Mouse (Mus musculus): Measurements from ENCODE around the gene Dync1h1. TPM values are rescaled to one million over a fixed set of nuclear protein-coding genes. Genes with fewer than 3 reads are reported as not detected.
A peak's percentile ranks its signal among the peaks of the same experiment; 100 is the strongest.
"Not testable (repeated sequence)": the region's sequence is repeated elsewhere in the genome, so short reads cannot be mapped to it uniquely, and the experiment has no call there.

Dync1h1 gene
- total RNA-seq, 2 experiments from 2014 or later = 64.3 to 70.9 TPM

DNA sequence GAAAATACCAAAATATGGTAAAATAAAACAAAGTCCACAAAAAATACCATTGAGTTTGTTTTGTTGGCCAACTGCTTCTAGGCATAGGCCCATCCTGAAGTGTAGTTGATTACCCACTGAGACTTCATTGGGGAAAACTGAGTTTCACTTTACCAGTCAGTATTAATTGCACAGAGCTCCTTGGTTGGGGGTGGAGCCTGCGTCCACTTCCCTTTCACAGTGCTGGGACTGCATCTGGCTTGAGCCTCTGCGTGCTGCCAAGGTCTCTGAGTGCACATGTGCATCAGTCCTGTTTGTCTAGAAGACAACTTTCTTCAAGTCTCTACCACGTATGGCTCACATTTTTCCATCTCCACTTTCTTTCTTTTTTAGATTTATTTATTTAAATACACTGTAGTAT, 4.9 kb downstream of the Dync1h1 start:
- no peak for DNase-seq (ENCODE audit: low spot score)

DNA sequence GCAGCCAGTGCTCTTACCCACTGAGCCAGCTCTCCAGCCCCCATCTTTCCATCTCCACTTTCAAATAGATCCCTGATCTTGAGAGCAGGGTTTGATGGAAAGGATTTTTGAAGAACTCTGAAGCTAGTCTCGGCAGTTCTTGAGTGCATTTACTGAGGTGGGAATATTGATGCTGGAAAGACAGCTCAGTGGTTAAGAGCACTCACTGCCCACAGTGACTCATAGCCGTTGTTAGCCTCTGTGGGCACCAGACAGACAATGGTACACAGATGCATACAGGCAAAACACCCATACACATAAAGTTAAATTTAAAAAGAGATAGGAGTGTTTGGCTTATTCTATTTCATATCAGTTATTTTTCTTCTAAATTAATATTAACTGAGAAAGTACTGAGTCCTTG, 5.4 kb downstream of the Dync1h1 start:
- no peak for DNase-seq (ENCODE audit: low spot score)

DNA sequence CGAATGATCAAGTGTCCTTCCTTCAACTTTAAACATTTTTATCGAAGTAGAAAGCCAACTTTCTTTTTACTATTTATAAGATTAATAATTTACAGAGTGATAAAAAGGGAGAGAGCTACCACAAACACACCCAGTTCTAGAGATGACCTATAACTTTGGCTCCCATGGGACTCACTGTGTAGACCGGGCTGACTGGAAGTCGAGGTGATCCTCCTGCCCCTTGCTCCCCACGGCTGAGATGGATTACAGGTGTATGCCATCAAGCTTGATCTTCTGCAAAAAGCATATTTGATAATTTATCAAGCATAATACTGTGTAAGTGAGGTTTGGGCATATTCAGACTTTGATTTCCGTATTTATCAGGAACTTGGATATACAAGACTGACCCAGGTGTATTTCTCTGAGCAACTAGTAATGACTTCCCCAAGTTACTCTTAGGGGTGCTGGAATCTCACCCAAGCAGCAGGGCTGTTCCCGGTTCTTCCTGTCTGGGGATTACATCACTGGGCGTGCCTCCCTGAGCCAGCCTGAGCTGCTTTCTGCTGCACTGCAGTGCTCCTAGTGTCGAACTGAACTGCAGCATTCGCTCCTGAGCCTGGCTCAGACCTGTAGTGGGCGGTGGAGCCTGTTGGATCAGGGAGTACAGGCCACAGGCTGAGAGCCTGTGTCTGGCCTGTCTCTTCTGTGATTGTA, 7.4 kb downstream of the Dync1h1 start:
- peak; percentile 71 for DNase-seq (ENCODE audit: low spot score)

DNA sequence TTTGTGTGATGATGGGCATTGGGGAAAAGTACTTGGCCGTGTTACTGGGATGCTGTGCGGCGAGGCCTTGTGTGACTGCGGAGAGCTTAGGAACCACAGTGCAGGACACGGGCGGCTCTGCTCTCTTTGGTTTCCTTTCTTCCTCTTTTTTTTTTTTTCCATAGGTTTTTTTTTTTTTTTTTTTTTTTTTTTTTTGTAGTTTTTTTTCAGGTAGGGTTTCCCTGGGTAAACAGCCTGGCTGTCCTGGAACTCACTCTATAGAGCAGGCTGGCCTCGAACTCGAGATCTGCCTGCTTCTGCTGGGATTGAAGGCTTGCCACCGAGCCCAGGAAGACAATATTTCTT, 7.9 kb downstream of the Dync1h1 start:
- DNase-seq (ENCODE audit: low spot score) = no peak

DNA sequence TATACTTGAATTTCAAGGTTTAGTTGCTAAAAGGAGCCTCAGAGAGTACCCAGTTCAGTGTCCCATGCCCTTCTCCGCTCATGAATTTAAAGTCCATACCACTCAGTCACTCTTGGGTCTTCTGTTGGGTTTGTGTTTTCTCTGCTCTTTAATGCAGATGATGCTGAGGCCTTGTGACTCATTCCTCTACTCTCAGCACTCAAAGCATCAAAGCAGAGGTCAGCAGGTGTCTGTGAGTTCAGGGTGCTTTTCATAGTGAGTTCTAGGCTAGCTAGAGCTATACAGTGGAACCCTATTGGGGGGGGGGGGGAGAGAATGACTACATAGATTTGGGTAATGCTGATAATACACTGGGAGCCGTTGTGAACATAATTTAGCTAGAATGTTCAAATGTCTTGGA, 9.5 kb downstream of the Dync1h1 start:
- DNase-seq (ENCODE audit: low spot score) = no peak

DNA sequence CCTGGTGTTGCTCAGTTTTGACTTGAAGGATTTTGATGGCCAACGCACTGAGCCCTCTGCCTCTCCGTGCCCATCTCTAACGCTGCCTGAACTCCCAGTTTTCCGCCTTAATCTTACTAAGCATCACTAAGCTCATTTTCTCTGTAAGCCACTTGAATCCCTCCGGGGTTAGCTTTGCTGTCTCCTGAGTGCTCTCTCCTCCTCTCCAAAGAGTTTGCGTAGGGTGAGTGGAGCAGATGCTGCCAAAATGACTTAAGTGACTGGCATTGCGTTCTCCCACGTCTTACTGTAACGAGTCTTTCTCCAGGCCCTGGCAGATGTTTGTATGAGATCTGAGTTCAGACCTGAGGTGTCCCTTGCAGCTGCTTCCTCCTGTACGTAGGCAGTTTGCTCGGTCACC, 28.8 kb downstream of the Dync1h1 start:
- no peak for DNase-seq (ENCODE audit: low spot score)

DNA sequence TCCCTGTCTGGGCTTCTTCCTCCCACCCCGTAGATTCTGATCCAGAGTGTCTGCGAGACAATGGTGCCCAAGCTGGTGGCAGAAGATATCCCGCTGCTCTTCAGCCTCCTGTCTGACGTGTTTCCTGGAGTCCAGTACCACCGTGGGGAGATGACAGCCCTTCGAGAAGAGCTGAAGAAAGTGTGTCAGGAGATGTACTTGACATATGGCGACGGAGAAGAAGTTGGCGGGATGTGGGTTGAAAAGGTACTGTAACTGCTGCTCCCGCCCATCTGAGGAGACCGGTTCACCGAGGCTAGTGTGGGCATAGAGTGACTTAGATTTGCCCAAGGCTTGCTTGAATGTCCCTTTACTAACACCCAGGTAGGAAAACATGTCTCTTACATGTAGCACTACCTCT, 35.0 kb downstream of the Dync1h1 start:
- no peak for DNase-seq (ENCODE audit: low spot score)

DNA sequence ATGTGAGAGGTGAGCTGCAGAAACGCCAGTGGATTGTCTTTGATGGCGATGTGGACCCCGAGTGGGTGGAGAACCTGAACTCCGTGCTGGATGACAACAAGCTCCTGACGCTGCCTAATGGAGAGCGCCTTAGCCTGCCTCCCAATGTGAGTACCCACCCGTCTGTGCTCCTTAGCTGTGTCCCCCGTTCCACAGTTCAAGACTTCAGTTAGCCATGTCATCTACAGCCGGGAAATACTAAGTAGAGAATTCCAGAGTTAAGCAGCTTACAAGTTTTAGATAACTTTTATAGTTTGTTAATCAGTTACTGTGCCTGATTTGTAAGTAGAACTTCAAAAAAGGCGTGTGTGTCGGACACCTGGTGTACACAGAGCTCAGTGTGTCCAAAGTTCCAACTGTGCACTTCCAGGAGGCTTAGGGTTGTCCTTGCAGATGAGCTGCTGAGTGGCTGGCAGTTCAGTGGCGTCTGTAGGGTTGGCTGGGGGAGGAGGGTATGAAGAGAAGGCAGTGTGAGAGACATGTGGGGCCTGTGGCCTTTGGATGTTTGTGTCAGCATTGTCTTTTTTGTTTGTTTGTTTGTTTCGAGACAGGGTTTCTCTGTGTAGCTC, 36.4 kb downstream of the Dync1h1 start:
- DNase-seq (ENCODE audit: low spot score) = no peak

DNA sequence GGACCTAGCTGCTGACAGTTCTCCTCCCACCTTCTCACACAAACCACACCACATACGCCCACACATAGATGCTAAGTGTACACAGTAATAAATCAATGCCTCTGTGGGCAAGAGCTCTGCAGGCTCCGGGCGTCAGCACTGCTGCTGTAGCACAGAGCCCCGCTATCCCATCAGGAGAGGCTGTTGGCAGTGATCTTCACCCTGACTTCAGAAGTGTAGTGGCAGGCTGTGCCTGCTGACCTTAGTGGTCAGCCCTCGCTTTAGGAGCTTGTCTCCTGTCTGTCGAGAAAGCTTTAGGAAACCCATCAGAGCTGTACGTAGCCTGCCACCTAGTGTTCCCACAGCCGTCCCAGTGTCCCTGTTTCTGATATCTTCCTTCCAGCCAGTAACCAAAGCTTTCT, 49.0 kb downstream of the Dync1h1 start:
- DNase-seq (ENCODE audit: low spot score) = no peak

DNA sequence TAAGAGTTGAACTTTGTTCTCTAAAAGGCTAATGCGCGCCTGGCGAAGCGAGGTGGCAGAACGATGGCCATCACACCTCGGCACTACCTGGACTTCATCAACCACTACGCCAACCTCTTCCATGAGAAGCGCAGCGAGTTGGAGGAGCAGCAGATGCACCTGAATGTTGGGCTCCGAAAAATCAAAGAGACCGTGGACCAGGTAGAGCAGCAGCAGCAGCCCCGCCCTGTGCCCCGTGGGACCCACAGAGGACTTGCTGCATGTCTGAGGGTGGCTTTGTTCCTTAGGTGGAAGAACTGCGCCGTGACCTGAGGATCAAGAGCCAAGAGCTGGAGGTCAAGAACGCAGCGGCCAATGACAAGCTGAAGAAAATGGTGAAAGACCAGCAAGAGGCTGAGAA, 50.2 kb downstream of the Dync1h1 start:
- DNase-seq (ENCODE audit: low spot score) = no peak

DNA sequence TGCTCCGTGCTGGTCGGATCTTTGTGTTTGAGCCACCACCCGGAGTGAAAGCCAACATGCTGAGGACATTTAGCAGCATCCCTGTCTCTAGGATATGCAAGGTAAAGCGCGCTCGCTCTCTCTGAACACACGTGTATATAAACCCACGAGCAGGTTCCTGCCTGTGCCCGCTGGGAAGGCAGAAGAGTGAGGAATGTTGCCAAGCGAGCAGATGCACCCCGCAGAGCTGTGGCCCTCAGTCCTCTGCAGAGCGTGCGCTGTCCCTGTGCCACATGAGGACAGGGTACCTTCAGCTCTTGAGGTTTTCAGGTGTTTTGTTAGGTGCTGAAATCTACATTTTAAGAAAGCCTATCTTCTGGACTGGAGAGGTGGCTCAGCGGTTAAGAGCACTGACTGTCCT, 60.5 kb downstream of the Dync1h1 start:
- no peak for DNase-seq (ENCODE audit: low spot score)

DNA sequence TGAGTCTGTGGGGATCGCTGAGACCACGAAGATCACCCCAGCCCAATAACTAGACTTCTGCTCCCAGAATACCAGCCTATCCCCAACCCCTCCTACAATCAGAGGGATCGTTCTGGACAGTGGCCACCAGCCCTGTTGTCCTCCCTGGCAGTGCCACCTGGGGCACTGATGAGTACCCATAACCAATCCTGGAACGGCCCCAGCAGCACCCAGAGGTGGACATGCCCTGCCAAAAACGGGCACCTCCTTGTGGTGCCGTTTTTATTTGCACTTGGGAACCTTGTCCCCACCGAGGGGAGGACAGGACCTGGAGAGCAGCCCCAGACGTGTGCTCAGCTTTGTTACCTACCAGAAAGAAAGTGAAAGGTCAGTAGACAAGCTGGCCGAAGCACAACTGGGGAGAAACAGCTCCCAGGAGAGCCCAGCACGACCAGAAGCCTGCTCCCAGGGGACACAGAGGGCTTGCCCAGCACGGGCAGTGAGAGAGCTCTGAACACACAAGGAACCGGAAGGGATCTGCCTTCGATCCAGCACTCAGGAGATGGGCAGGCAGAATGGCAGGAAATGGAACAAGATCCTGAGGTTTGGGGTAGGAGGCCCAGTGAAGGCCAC, 66.3 kb downstream of the Dync1h1 start:
- no peak for DNase-seq (ENCODE audit: low spot score)

DNA sequence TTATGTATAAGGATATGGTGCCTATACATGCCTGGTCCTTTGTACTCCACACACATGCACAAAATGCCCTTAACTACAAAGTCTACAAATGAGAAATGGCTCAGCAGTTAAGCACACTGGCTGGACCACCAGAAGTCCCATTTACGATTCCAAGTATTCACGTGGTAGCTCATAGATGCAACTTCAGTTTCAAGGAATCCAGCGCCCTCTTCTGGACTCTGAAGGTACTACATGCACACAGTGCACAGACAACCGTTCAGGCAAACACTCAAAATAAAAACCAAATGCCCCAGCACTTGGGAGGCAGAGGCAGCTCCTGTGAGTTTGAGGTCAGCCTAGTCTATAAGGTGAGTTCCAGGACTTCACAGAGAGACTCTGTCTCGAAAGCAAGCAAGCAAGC, 73.0 kb downstream of the Dync1h1 start:
- no peak for DNase-seq (ENCODE audit: low spot score)

DNA sequence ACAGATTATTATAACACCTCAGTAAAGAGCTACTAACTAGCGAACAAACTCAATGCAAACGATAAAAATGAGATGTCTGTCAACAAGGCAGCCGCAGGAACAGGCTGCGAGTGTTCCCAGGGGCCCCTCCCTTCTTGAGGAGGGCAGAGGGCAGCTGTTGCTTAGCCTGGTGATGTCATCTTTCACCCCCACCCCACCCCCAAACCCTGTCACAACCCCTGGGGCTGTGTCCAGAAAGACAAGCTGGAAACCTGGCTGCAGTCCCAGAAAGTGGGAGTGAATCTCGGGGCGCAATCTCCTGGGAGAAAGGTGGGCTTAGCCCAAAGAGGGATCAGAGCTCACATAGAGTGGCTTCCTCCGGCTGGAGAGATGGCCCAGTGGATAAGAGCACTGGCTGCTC, 79.9 kb downstream of the Dync1h1 start:
- peak; percentile 17 for DNase-seq (ENCODE audit: low spot score)

DNA sequence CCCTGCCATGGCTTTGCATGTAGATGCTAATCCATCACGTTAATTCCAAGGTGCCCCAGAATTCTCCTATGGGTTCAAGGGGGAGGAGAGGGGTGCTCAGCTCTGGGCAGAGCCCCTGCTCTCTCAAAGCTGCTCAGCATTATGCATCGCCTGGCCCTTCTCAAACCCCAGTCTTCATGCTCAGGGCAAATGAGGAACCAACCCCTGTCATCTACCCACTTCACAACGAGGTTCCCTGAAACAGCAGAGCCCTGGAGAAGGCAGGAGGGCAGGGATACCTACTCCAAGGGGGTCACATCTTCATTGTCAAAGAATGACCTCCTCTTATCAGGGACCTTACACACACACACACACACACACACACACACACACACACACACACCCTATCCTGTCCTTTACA, 80.6 kb downstream of the Dync1h1 start:
- no peak for DNase-seq (ENCODE audit: low spot score)

DNA sequence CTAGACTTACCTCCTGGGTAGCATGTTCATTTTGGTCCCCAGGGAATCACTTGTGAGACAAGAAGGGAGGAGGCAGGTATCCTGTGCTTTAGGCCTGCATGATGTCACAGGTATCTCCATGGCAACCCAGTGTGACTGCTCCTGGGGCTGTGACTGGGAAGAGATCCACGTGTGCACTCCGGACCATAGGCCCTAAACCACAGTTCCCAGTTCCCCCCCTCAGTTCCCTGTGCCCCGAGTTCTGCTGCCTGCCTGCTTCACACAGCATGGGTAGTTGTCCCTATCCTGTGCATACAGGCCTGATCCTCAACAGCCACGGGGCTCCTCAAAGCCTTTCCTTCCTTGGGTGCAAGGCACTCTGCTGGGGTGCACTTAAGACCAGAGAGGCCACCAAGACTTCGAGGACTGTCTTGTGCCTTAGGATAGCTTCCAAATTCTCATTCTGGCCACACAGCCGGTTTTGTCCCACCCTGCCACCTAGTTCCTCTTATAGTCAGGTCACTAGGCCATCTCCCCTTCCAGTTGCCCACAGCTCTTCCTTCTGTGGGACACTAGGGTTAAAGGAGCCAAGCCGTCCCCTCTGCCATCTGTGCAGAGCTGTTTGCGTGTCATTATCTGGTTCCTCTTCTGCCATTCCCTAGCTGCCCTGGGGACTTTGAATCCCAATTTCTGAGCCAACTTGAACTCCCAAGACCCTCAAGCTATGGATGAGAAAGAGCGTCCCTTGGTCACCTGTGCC, 81.5 kb downstream of the Dync1h1 start, which contains the start of gene 1700001K19Rik:
1700001K19Rik (minus strand) TSS at position 59 of the 739 bp plus-strand sequence.
- DNase-seq (ENCODE audit: low spot score) = peak; percentile 30

DNA sequence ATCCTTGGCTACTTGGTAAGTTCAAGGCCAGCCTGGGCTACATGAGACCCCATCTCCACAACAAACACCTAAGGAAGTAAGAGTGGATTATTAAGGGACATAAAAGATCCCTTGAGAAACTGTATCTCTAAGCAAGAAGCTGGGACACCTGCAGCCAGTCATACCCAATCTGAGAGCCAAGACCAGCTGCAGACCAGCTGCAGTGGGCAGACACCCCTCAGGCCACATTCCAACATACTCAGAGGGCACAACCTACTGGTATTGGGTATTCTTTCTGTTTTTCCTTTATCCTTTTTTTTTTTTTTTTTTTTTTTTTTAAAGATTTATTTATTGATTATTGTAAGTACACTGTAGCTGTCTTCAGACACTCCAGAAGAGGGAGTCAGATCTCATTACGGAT, 82.3 kb downstream of the Dync1h1 start:
- no peak for DNase-seq (ENCODE audit: low spot score)

DNA sequence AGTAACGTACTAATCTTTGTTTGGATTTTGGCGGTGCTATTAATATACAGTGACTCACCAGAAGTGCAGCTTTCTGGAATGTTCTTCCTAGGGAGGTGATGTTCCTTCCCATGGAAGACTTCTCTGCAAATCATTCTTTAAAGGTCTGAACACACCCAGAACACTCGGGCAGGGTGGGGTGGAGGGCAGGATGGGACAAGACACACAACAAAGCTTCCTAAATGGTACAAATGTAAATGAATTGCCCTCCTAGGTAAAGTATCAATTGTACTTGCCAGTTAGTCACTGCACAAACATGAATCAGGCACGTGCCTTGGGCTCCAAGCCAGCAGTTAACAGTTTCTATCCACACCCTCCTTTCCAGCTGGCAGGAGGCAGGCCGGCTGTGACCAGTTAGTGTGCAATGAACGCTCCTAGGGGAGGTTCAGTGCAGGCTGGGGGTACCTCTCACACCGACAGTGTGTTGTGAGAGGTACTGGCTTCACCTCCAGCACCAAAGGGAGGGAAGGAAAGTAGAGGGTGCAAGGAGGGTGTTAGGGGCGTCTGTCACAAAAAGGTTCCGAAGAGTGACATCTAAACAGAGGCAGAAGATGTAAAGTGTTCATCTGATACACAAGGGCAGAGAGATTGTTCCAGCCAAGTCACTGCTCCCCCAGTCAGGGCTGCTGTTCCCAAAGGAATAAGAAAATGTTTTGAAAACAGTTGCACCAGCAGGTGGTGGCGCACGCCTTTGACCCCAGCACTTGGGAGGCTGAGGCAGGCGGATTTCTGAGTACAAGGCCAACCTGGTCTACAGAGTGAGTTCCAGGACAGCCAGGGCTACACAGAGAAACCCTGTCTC, 86.9 kb downstream of the Dync1h1 start:
- peak; percentile 47 for DNase-seq (ENCODE audit: low spot score)

DNA sequence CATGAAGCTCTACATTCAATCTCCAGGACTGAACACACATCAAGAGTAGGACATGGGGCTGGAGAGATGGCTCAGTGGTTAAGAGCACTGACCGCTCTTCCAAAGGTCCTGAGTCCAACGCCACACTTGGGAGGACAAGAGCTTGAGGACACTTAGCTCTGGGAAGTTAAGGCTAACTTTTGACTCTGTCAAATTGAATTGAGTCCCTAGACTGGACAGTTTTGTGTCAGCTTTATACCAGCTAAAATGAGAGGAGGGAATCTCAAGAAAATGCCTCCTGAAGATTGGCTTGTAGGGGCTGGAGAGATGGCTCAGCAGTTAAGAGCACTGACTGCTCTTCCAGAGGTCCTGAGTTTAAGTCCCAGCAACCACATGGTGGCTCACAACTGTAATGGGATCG, 87.7 kb downstream of the Dync1h1 start:
- DNase-seq (ENCODE audit: low spot score) = not testable (repeated sequence)

DNA sequence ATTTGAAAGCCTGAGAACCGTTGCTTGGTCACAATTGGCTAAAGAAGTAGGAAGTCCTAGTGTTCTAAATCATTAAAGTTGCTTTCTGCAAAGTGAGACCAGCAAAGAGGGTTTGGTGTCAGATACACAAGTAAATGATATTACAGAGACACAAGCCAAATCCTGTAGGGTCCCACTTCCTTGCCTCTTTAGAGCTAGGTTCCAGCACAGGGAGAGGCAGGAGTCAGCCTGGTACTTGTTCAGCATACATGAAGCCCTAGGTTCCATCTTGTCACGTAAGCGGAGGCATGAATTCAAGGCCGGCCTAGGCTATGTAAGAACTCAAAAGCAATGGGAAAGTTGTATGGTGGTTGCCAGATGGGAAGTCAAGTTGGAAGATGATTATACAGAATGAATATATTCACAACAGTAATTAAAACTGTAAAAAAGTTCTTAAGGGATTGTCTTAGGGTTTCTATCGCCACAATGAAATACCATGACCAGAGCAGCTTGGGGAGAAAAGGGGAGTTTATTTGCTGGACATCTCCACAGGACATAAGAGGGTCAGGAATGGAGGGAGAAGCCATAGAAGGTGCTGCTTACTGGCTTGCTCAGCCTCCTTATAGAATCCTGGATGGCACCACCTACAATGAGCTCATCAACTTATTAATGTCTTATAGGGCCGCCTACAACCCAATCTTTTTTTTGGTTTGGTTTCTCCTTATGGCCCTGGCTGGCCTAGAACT, 88.8 kb downstream of the Dync1h1 start:
- no peak for DNase-seq (ENCODE audit: low spot score)

DNA sequence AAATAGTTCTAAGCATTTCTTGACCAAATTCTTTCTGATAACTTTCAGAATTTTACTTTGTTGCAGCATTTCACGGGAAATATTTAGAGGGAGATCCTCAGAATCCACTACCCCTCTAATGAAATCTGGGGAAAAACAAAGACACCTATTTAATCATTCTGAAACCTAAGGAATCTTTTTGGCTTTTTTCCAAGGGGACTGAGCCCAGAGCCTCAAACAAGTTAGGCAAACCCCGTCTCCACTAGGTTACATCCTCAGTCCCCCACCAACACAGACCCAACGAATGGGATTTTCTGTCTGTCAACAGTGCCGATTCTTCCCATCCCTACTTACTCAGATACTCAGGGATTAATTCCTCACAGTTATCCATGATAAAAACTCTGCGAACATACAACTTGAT, 92.1 kb downstream of the Dync1h1 start:
- not testable (repeated sequence) for DNase-seq (ENCODE audit: low spot score)
